Mouse (Mus musculus) lung, embryonic 16.5 days (tissue): ENCODE data around the gene Gm6993. TPM values are rescaled to one million over a fixed set of nuclear protein-coding genes. Genes with fewer than 3 reads are reported as not detected.

Source experiments
- ATAC-seq: fragments of 200-750 bp; cut with Nextera tagmentation; 2 replicates; pipeline ENCODE4 v1.8.0; 2017; ENCODE audit warnings: low read depth, mild to moderate bottlenecking, moderate library complexity
- H3K27ac ChIP-seq: fragments of 300-500 bp; sonication (generic); 2 replicates; pipeline ENCODE4 v1.5.1; 2014; ENCODE audit warnings: mild to moderate bottlenecking, control low read depth, low read length
- H3K27me3 ChIP-seq: fragments of 300-500 bp; sonication (generic); 2 replicates; pipeline ENCODE4 v1.6.1; 2014; ENCODE audit warnings: low read depth, low read length, mixed read lengths; ENCODE audit not compliant: control insufficient read depth, insufficient read depth
- H3K36me3 ChIP-seq: fragments of 300-500 bp; sonication (generic); 2 replicates; pipeline ENCODE4 v1.6.1; 2014; ENCODE audit warnings: low read length; ENCODE audit not compliant: control insufficient read depth, insufficient read depth
- H3K4me1 ChIP-seq: fragments of 300-500 bp; sonication (generic); replicated peaks from 2 replicates; pipeline ENCODE4 v1.6.1; 2014; ENCODE audit warnings: low read length, mixed read lengths; ENCODE audit not compliant: control insufficient read depth, insufficient read depth
- H3K4me2 ChIP-seq: fragments of 300-500 bp; sonication (generic); 2 replicates; pipeline ENCODE4 v1.6.1; 2014; ENCODE audit warnings: low read depth, low read length, control low read depth
- H3K4me3 ChIP-seq: fragments of 300-500 bp; sonication (generic); 2 replicates; pipeline ENCODE4 v1.5.1; 2014; ENCODE audit warnings: mild to moderate bottlenecking, low read length, control low read depth
- H3K9ac ChIP-seq: fragments of 300-500 bp; sonication (generic); 2 replicates; pipeline ENCODE4 v1.6.1; 2014; ENCODE audit warnings: low read length, control low read depth
- H3K9me3 ChIP-seq: fragments of 300-500 bp; sonication (generic); 2 replicates; pipeline ENCODE4 v1.6.1; 2016; ENCODE audit warnings: low read length; ENCODE audit not compliant: control insufficient read depth
- WGBS: fragments of 180-500 bp; shearing (Covaris S2); extraction: QIAGEN DNeasy Blood & Tissue Kit; methylation state at CpG from one replicate; pipeline ENCODE4 v1.1.7; 2014; 5-methylcytosine and 5-hydroxymethylcytosine counted together
- polyA plus RNA-seq: library from polyadenylated mRNA; unstranded; fragments of >200 nt; fragmentation: Nextera tagmentation; extraction: Ambion mirVana; gene quantifications from 2 replicates; pipeline ENCODE4 v1.2.1, GENCODE M21; 2015

Gene Gm6993
- polyA plus RNA-seq, 1 experiment from 2014 or later, result not detected

- H3K27me3 ChIP-seq, result no peaks in the 10 kb centered on the region
- no peaks in the 10 kb centered on the region for H3K9me3 ChIP-seq
- 64% methylated on average over 6 of the region's 6 CpGs for WGBS
- H3K9ac ChIP-seq, result no peak overlapping the region
- no peak for ATAC-seq
- H3K4me2 ChIP-seq, result no peak overlapping the region
- H3K27ac ChIP-seq, result no peak overlapping the region
- H3K36me3 ChIP-seq, result no peaks in the 10 kb centered on the region
- H3K4me1 ChIP-seq, result peaks cover 27% of the 10 kb centered on the region
- H3K4me3 ChIP-seq, result no peak overlapping the region
Measured at GRCm38 (mm10) chr12:31215003-31215402, 25.6 kb upstream of the Gm6993 start.

GRCm38 (mm10) chr12:31217232-31217631 lies 23.3 kb upstream of the Gm6993 start:
- H3K9me3 ChIP-seq, result no peaks in the 10 kb centered on the region
- no peaks in the 10 kb centered on the region for H3K36me3 ChIP-seq
- 77% methylated on average over 5 of the region's 5 CpGs for WGBS
- no peak overlapping the region for H3K9ac ChIP-seq
- H3K27me3 ChIP-seq, result no peaks in the 10 kb centered on the region
- H3K4me3 ChIP-seq, result no peak overlapping the region
- ATAC-seq, result no peak
- H3K4me2 ChIP-seq, result no peak overlapping the region
- H3K4me1 ChIP-seq, result peaks cover 27% of the 10 kb centered on the region
- H3K27ac ChIP-seq, result no peak overlapping the region

GRCm38 (mm10) chr12:31218774-31219173 lies 21.8 kb upstream of the Gm6993 start:
- Histone ChIP-seq H3K4me1 (peaks cover 23% of the 10 kb centered on the region), H3K4me3 (no peak overlapping the region), H3K9me3 (no peaks in the 10 kb centered on the region), H3K36me3 (no peaks in the 10 kb centered on the region), H3K9ac (no peak overlapping the region), H3K27me3 (no peaks in the 10 kb centered on the region), H3K4me2 (no peak overlapping the region), H3K27ac (peak overlapping the region; percentile 62)
- peak; percentile 80; the same call in 1 of the 2 replicates for ATAC-seq
- 24% methylated on average over 3 of the region's 3 CpGs for WGBS

- Histone ChIP-seq H3K9ac (no peak overlapping the region), H3K27ac (no peak overlapping the region), H3K36me3 (no peaks in the 10 kb centered on the region), H3K9me3 (no peaks in the 10 kb centered on the region), H3K27me3 (no peaks in the 10 kb centered on the region), H3K4me3 (no peak overlapping the region), H3K4me2 (no peak overlapping the region), H3K4me1 (peaks cover 13% of the 10 kb centered on the region; the same call in 1 of the 2 replicates)
- no peak for ATAC-seq
- 60% methylated on average over 6 of the region's 6 CpGs for WGBS
Measured at GRCm38 (mm10) chr12:31221522-31221921, 19.0 kb upstream of the Gm6993 start.

GRCm38 (mm10) chr12:31222282-31222681 lies 18.3 kb upstream of the Gm6993 start:
- Histone ChIP-seq H3K4me2 (no peak overlapping the region), H3K9me3 (no peaks in the 10 kb centered on the region), H3K27ac (no peak overlapping the region), H3K36me3 (no peaks in the 10 kb centered on the region), H3K4me3 (no peak overlapping the region), H3K4me1 (peaks cover 15% of the 10 kb centered on the region; the same call in 1 of the 2 replicates), H3K27me3 (no peaks in the 10 kb centered on the region), H3K9ac (no peak overlapping the region)
- no peak for ATAC-seq
- WGBS, result 36% methylated on average over 2 of the region's 2 CpGs

- H3K4me3 ChIP-seq, result no peak overlapping the region
- 0 out of 2 replicates have a peak overlapping the region, but pooled peaks have one; percentile 24 for H3K27ac ChIP-seq
- H3K9ac ChIP-seq, result no peak overlapping the region
- no peaks in the 10 kb centered on the region for H3K36me3 ChIP-seq
- H3K27me3 ChIP-seq, result no peaks in the 10 kb centered on the region
- no peak overlapping the region for H3K4me2 ChIP-seq
- no peak for ATAC-seq
- H3K4me1 ChIP-seq, result peaks cover 16% of the 10 kb centered on the region; the same call in 1 of the 2 replicates
- no peaks in the 10 kb centered on the region for H3K9me3 ChIP-seq
- WGBS, result 26% methylated on average over 3 of the region's 3 CpGs
Measured at GRCm38 (mm10) chr12:31222741-31223140, 17.8 kb upstream of the Gm6993 start.

- Histone ChIP-seq H3K4me2 (no peak overlapping the region), H3K27me3 (no peaks in the 10 kb centered on the region), H3K27ac (no peak overlapping the region), H3K4me1 (peaks cover 6% of the 10 kb centered on the region; the same call in 1 of the 2 replicates), H3K9me3 (no peaks in the 10 kb centered on the region), H3K36me3 (no peaks in the 10 kb centered on the region), H3K9ac (no peak overlapping the region), H3K4me3 (no peak overlapping the region)
- 71% methylated on average over 8 of the region's 8 CpGs for WGBS
- no peak for ATAC-seq
Measured at GRCm38 (mm10) chr12:31225451-31225850, 15.1 kb upstream of the Gm6993 start.

- Histone ChIP-seq H3K27ac (no peak overlapping the region), H3K27me3 (no peaks in the 10 kb centered on the region), H3K4me2 (no peak overlapping the region), H3K4me1 (peaks cover 6% of the 10 kb centered on the region; the same call in 1 of the 2 replicates), H3K4me3 (no peak overlapping the region), H3K36me3 (no peaks in the 10 kb centered on the region), H3K9ac (no peak overlapping the region), H3K9me3 (no peaks in the 10 kb centered on the region)
- 0 out of 2 replicates have a peak, but pooled peaks have one; percentile 21 for ATAC-seq
- WGBS, result 59% methylated on average over 3 of the region's 3 CpGs
Measured at GRCm38 (mm10) chr12:31227167-31227566, 13.4 kb upstream of the Gm6993 start.

- Histone ChIP-seq H3K9ac (no peak overlapping the region), H3K4me2 (no peak overlapping the region), H3K36me3 (no peaks in the 10 kb centered on the region), H3K4me3 (no peak overlapping the region), H3K27ac (no peak overlapping the region), H3K27me3 (no peaks in the 10 kb centered on the region), H3K9me3 (no peaks in the 10 kb centered on the region), H3K4me1 (peaks cover 3% of the 10 kb centered on the region; the same call in 1 of the 2 replicates)
- no peak for ATAC-seq
- WGBS, result 41% methylated on average over 7 of the region's 7 CpGs
Measured at GRCm38 (mm10) chr12:31228878-31229277, 11.7 kb upstream of the Gm6993 start.

- H3K4me1 ChIP-seq, result 0 out of 2 replicates have a peak, but pooled peaks cover 7% of the 10 kb centered on the region
- WGBS, result 95% methylated on average over 1 of the region's 1 CpGs
- no peak overlapping the region for H3K4me3 ChIP-seq
- H3K36me3 ChIP-seq, result no peaks in the 10 kb centered on the region
- no peaks in the 10 kb centered on the region for H3K27me3 ChIP-seq
- no peaks in the 10 kb centered on the region for H3K9me3 ChIP-seq
- no peak for ATAC-seq
- H3K27ac ChIP-seq, result no peak overlapping the region
- no peak overlapping the region for H3K9ac ChIP-seq
- H3K4me2 ChIP-seq, result no peak overlapping the region
Measured at GRCm38 (mm10) chr12:31232635-31233034, 7.9 kb upstream of the Gm6993 start.
